Mouse (Mus musculus) layer of hippocampus, postnatal 10 days (tissue): ENCODE data around the gene Enpep. TPM values are rescaled to one million over a fixed set of nuclear protein-coding genes. Genes with fewer than 3 reads are reported as not detected.

Experiments
- DNase-seq, 2 experiments: peaks; one replicate each; pipeline ENCODE4 v3.0.0; 2021; ENCODE audit warnings: low spot score in 2 of 2
- total RNA-seq, 2 experiments: library from RNA; stranded (reverse); gene quantifications; 2 replicates each; pipeline ENCODE4 v1.2.3; 2021

Enpep gene
- total RNA-seq, 2 experiments from 2014 or later = 1.8 to 1.9 TPM

DNA sequence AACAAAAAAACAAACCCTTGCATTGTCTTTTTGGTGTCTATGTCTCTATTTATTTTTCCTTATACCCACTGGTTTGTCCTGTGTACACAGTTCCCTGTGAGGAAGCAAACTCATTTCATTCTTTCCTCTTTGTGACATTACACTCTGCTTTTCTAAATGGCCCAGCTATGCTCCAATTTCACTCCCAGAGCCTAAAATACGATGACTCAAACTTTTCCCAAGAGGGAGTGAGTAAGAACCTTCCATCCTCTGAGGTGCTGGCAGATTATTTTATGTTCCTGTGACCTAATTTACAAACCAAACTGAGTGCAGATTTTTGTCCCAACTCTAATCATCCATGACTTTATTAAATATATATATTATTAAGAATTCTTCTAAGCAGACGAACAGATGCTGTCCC, 19.3 kb downstream of the Enpep start:
- DNase-seq = no peak

DNA sequence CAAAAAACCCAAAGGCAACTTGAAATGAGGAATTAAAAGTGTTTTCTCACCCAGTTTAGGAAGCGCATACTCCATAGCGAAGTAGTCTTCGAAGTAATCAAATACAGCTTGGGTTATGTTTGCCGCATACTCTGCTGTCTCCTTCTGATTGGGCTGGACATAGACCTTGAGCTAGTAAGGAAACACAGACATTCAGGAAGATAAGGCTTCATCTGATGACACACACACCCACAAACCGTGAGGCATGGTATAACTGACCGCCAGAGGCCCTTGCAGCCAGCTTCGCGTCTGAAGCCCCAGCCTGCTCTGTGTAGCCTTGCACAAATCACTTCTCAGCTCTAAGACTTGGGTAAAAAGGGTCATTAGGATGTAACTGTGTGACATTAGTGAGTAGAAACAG, 20.0 kb downstream of the Enpep start:
- DNase-seq = no peak

GRCm38 (mm10) chr3:129311951-129312350, 20.6 kb downstream of the Enpep start:
- no peak for DNase-seq

DNA sequence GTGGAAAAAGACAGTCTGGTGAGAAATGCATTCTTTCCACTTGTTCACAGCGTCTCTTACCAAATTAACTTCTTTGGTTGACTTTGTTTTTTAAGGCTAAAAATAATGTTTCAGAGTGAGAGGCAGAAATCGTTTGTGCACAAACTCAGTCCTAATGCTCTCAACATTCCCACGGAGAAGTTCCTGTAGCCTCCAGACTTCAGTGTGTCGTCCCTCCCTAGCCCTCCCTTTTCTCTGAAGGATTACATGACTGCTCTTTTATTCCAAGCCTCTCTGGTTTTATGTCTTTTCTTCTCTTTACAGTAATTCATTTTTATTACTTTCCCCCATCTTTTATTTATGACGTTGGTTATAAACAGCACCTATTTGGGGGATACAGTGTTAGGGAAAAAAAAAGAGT, 22.6 kb downstream of the Enpep start:
- no peak for DNase-seq

GRCm38 (mm10) chr3:129308876-129309275, 23.6 kb downstream of the Enpep start:
- peak in 1 of 2 experiments; percentile 23 for DNase-seq

DNA sequence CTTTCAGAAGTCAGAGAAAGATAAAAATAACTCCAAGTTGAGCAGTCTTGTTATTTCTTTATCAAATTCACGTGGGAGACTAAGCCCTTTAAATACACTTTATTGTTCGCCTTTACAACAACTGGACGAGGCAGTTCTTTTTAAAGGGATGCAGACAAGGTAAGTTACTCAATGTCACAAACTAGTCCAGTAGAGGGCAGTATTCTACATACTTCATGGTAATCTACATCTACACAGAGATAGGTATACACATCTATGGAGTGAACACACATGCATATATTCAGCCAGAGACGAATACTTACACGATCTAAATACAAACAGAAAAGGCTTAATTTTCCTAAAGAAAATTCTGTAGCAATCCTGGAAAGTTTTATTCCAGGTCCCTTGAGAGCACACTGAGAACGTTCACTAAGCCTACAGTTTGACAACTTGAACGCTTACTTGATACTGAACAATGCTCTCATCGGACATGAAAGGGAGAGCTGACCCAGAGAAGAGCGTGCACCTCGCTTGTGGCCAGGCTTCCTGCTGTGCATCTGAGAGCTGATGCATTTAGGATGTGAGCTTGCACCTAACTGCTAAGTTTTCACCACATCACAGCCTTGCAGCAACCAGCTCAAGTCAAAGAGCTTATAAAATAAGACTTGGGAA, 24.3 kb downstream of the Enpep start:
- DNase-seq = no peak

DNA sequence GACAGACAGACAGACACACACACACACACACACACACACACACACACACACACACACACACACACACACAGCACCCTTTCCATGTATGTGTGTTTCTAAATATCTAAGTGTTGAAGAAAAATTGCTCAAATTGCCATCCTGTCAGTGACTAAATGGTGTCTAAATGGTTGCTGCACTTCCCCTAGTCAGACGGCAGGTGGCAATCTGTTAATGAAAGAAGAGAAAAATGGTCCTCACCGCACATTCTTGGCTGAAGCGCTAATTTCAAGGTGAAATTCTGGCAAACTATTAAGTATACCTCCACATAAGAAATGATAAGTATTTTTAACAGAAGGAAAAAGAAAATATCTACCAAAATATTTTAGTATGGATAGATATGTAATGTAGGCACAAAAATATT, 28.6 kb downstream of the Enpep start:
- peak; percentile 47 to 51 for DNase-seq

GRCm38 (mm10) chr3:129299874-129300273, 32.6 kb downstream of the Enpep start:
- DNase-seq = peak in 1 of 2 experiments; percentile 23

GRCm38 (mm10) chr3:129298606-129299005, 33.9 kb downstream of the Enpep start:
- DNase-seq = no peak

DNA sequence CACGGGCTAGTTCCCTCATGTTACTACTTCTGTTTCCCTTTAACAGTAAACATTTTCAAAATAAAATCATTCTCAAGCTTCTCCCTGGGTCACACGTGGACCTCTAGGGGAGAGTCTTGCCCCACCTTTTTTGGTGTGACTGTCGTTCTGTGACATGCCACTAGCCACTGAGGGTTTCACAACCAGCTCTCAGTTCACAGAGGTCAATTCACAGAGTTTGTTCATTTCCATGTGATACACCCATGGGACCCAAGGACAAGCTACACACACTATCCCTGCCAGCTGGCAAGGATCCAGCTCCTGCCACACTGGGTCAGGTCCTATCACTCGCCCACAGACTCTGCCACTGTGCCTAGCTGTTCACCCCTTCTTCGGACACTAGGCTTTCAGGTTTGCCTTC, 35.5 kb downstream of the Enpep start:
- DNase-seq = no peak

DNA sequence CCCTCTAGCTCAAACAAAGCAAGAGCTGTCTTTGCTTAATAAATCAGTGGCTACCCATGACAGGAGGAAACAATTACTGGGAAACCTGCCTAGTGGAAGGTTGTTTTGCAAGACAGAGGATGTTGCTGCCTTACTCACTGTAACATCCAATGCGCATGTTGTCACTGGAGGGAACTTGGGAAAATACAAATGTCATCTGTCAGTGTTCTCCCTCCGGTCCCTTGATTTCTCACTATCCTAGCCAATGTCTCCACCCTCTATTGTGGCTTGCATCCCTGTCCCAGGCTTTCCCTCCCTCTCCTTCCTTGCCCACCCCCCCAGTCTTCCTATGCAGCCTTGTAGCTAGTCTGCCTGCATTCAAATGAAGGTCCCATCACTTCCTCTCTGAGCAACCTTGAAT, 36.6 kb downstream of the Enpep start:
- DNase-seq = no peak

DNA sequence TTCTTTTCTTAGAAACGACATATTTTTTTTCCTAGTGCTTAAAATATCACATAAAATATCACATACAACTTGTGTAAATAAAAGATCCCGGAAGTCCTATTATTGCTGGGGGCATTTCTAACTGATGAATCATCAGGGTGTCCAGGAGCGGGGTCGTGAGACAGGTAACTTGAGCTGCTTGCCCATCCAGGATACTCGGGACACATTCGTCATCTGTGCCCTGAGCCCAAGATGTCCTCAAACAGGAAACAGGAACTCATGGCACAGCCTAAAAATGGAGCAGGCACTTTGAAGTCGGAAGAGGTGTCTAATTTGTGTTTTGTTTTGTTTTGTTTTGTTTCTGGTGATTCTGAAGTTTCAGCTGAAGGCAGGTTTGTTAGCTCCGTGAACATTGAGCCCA, 43.0 kb downstream of the Enpep start:
- no peak for DNase-seq

DNA sequence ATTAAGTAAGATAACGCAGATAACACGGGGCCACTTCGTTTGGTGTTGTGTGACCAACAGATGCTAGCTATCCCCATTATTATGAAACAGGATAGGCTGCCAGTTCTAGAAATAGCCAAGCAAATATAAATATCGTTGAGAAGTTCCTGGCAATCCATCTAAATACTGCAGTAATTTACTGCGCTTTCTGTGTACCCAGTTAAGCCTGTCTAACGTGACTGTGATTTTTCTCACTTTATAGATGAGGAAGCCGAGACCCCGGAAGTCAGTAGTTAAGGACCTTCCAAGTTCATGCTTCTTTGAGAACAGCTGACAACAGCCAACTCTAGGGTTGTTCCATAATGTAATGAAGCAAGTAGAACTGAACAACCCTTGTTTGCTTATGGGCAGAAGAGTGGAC, 45.4 kb downstream of the Enpep start:
- DNase-seq = no peak

DNA sequence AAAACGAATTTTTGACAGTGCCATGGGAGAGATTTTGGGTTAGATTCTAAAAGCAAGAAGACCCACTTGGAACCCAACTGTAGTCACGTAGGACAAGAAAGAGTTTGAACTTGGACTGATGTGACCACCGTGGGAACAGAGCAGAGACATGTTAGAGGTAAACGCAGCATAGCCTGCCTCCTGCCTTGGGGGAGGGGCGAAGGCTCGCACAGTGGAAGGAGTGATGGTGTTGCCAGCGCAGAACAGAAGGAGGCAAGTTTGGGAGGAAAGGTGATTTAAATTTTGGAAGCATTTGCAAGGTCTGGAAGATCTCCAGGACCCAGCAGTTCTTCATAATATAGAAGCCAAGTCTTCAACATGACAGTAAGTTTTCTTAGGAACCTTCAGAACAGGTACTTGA, 46.1 kb downstream of the Enpep start:
- no peak for DNase-seq

- DNase-seq = no peak
Observed at GRCm38 (mm10) chr3:129284326-129284725, 48.2 kb downstream of the Enpep start.

DNA sequence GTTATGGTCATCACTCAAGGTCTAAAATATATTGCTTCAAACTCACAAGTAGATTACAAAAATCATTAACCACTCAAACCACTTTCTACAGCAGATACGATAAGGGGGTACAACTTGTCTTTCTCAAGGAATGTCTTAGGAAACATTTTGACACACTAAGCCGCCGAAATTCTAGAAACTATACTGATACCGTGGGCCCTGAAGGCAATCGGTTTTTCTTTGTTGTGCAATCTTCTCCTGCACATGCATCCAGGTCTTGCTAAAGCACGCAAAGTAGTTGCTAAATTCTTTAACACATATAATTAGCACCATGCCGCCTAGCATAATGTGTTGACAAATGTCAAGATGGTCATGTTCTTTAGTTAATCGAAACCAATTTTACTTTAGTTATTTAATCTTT, 53.1 kb downstream of the Enpep start:
- DNase-seq = no peak

DNA sequence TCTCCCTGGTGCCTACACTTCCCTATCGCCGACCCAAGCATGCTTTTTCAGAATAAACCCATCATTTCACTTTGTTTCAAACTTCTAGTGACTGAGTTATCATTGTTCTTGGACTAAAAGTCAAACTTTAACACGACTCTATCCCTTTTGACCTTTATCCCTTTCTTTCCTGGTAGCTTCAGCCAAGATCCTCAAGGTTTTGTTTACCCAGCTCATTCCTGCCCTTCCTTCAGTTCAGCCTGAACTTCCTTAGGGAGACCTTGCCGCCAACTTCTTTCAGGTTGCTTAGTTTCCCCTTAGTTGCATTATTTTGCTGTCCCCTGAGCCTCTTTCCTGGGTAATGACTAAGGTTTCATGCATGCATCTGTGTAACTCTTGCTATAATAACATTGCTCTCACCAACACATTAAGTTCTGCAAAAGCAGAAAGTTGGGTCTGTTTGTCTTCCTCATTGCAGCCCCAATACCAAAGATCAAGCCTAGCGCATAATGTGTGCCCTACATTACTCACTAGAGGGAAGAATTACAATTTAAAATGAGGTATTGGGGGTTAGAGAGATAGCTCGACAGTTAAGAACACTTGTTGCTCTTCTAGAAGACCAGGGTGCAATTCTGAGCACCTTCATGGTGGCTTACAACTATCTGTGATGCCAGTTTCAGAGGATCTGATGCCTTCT, 59.2 kb downstream of the Enpep start:
- no peak for DNase-seq

GRCm38 (mm10) chr3:129270044-129270443, 62.5 kb downstream of the Enpep start:
- peak; percentile 6 to 13 for DNase-seq

- DNase-seq = no peak
Observed at GRCm38 (mm10) chr3:129268886-129269683, 63.4 kb downstream of the Enpep start.

GRCm38 (mm10) chr3:129258497-129258896, 74.0 kb downstream of the Enpep start:
- no peak for DNase-seq

- DNase-seq = peak in 1 of 2 experiments; percentile 4
Observed at GRCm38 (mm10) chr3:129256766-129257165, 75.8 kb downstream of the Enpep start.

GRCm38 (mm10) chr3:129256283-129256682, 76.2 kb downstream of the Enpep start:
- no peak for DNase-seq
